Mouse (Mus musculus): ENCODE results near the gene Tstd2. TPM values are rescaled to one million over a fixed set of nuclear protein-coding genes. Genes with fewer than 3 reads are reported as not detected.
A peak's percentile ranks its signal among the peaks of the same experiment; 100 is the strongest.

Tstd2 gene
- polyA plus RNA-seq, 1 experiment from 2014 or later, result 29.3 TPM

GRCm38 (mm10) chr4:46116544-46117175 lies 21.8 kb downstream of the Tstd2 start:
- Histone ChIP-seq H3K27ac (no peak overlapping the region), H3K4me1 (replicated peaks) (no peaks in the 10 kb centered on the region), H3K4me3 (replicated peaks) (no peak overlapping the region), H3K9me3 (no peaks in the 10 kb centered on the region), H3K36me3 (peaks cover 54% of the 10 kb centered on the region), H3K27me3 (replicated peaks) (no peaks in the 10 kb centered on the region), H3K4me2 (replicated peaks) (no peak overlapping the region), H3K9ac (no peak overlapping the region)
- ATAC-seq, result no peak
- WGBS, result 86% methylated on average over 10 of the region's 10 CpGs

GRCm38 (mm10) chr4:46115308-46115707 lies 23.2 kb downstream of the Tstd2 start:
- ATAC-seq, result no peak
- no peak overlapping the region for H3K27ac ChIP-seq
- 76% methylated on average over 1 of the region's 1 CpGs for WGBS
- H3K4me1 ChIP-seq (replicated peaks), result no peaks in the 10 kb centered on the region
- H3K36me3 ChIP-seq, result peaks cover 51% of the 10 kb centered on the region
- H3K9ac ChIP-seq, result no peak overlapping the region
- H3K9me3 ChIP-seq, result no peaks in the 10 kb centered on the region
- H3K4me2 ChIP-seq (replicated peaks), result no peak overlapping the region
- H3K27me3 ChIP-seq (replicated peaks), result no peaks in the 10 kb centered on the region
- no peak overlapping the region for H3K4me3 ChIP-seq (replicated peaks)

- H3K27ac ChIP-seq, result no peak overlapping the region
- H3K9ac ChIP-seq, result no peak overlapping the region
- no peak for ATAC-seq
- H3K27me3 ChIP-seq (replicated peaks), result no peaks in the 10 kb centered on the region
- H3K9me3 ChIP-seq, result no peaks in the 10 kb centered on the region
- WGBS, result 60% methylated on average over 3 of the region's 3 CpGs
- H3K36me3 ChIP-seq, result peaks cover 20% of the 10 kb centered on the region
- no peaks in the 10 kb centered on the region for H3K4me1 ChIP-seq (replicated peaks)
- H3K4me2 ChIP-seq (replicated peaks), result no peak overlapping the region
- no peak overlapping the region for H3K4me3 ChIP-seq (replicated peaks)
Observed at GRCm38 (mm10) chr4:46111361-46111760, 27.1 kb downstream of the Tstd2 start.

GRCm38 (mm10) chr4:46110084-46110483 lies 28.4 kb downstream of the Tstd2 start:
- Histone ChIP-seq H3K9ac (no peak overlapping the region), H3K36me3 (peaks cover 9% of the 10 kb centered on the region; the same call in 1 of the 2 replicates), H3K4me1 (replicated peaks) (no peaks in the 10 kb centered on the region), H3K9me3 (no peaks in the 10 kb centered on the region), H3K4me2 (replicated peaks) (no peak overlapping the region), H3K27me3 (replicated peaks) (no peaks in the 10 kb centered on the region), H3K4me3 (replicated peaks) (no peak overlapping the region), H3K27ac (no peak overlapping the region)
- 93% methylated on average over 8 of the region's 8 CpGs for WGBS
- no peak for ATAC-seq

- no peak overlapping the region for H3K27ac ChIP-seq
- no peak overlapping the region for H3K4me3 ChIP-seq (replicated peaks)
- H3K9me3 ChIP-seq, result no peaks in the 10 kb centered on the region
- no peak overlapping the region for H3K4me2 ChIP-seq (replicated peaks)
- no peaks in the 10 kb centered on the region for H3K27me3 ChIP-seq (replicated peaks)
- peaks cover 4% of the 10 kb centered on the region; the same call in 1 of the 2 replicates for H3K4me1 ChIP-seq (replicated peaks)
- 89% methylated on average over 10 of the region's 10 CpGs for WGBS
- H3K9ac ChIP-seq, result no peak overlapping the region
- no peak for ATAC-seq
- H3K36me3 ChIP-seq, result no peaks in the 10 kb centered on the region
Observed at GRCm38 (mm10) chr4:46102078-46102769, 36.3 kb downstream of the Tstd2 start.

GRCm38 (mm10) chr4:46101211-46101711 lies 37.2 kb downstream of the Tstd2 start:
- H3K4me3 ChIP-seq (replicated peaks), result no peak overlapping the region
- H3K9ac ChIP-seq, result no peak overlapping the region
- no peaks in the 10 kb centered on the region for H3K36me3 ChIP-seq
- 13% methylated on average over 14 of the region's 14 CpGs for WGBS
- ATAC-seq, result peak; percentile 34; the same call in 1 of the 2 replicates
- H3K27ac ChIP-seq, result no peak overlapping the region
- H3K9me3 ChIP-seq, result no peaks in the 10 kb centered on the region
- no peak overlapping the region for H3K4me2 ChIP-seq (replicated peaks)
- no peaks in the 10 kb centered on the region for H3K27me3 ChIP-seq (replicated peaks)
- peaks cover 4% of the 10 kb centered on the region; the same call in 1 of the 2 replicates for H3K4me1 ChIP-seq (replicated peaks)

- 37% methylated on average over 7 of the region's 7 CpGs for WGBS
- Histone ChIP-seq H3K27ac (no peak overlapping the region), H3K9ac (no peak overlapping the region), H3K4me2 (replicated peaks) (no peak overlapping the region), H3K4me1 (replicated peaks) (peaks cover 4% of the 10 kb centered on the region; the same call in 1 of the 2 replicates), H3K27me3 (replicated peaks) (no peaks in the 10 kb centered on the region), H3K9me3 (no peaks in the 10 kb centered on the region), H3K36me3 (no peaks in the 10 kb centered on the region), H3K4me3 (replicated peaks) (no peak overlapping the region)
- no peak for ATAC-seq
Observed at GRCm38 (mm10) chr4:46100539-46100938, 38.0 kb downstream of the Tstd2 start.

- Histone ChIP-seq H3K4me3 (replicated peaks) (no peak overlapping the region), H3K4me2 (replicated peaks) (no peak overlapping the region), H3K36me3 (no peaks in the 10 kb centered on the region), H3K9me3 (no peaks in the 10 kb centered on the region), H3K9ac (no peak overlapping the region), H3K4me1 (replicated peaks) (peaks cover 4% of the 10 kb centered on the region; the same call in 1 of the 2 replicates), H3K27me3 (replicated peaks) (no peaks in the 10 kb centered on the region), H3K27ac (no peak overlapping the region)
- 72% methylated on average over 9 of the region's 9 CpGs for WGBS
- no peak for ATAC-seq
Observed at GRCm38 (mm10) chr4:46099132-46099531, 39.4 kb downstream of the Tstd2 start.

- no peaks in the 10 kb centered on the region for H3K27me3 ChIP-seq (replicated peaks)
- 93% methylated on average over 2 of the region's 2 CpGs for WGBS
- ATAC-seq, result no peak
Observed at GRCm38 (mm10) chr4:46097591-46097990, 40.9 kb downstream of the Tstd2 start.

GRCm38 (mm10) chr4:46096546-46096945 lies 41.9 kb downstream of the Tstd2 start:
- Histone ChIP-seq H3K4me2 (replicated peaks) (no peak overlapping the region), H3K4me3 (replicated peaks) (no peak overlapping the region), H3K9me3 (no peaks in the 10 kb centered on the region), H3K9ac (no peak overlapping the region), H3K4me1 (replicated peaks) (peaks cover 4% of the 10 kb centered on the region; the same call in 1 of the 2 replicates), H3K27me3 (replicated peaks) (no peaks in the 10 kb centered on the region), H3K36me3 (no peaks in the 10 kb centered on the region), H3K27ac (no peak overlapping the region)
- 84% methylated on average over 7 of the region's 7 CpGs for WGBS
- no peak for ATAC-seq

More at GRCm38 (mm10) chr4:46097591-46097990, 40.9 kb downstream of the Tstd2 start:
- Histone ChIP-seq H3K27ac (no peak overlapping the region), H3K4me2 (replicated peaks) (no peak overlapping the region), H3K9me3 (no peaks in the 10 kb centered on the region), H3K4me3 (replicated peaks) (no peak overlapping the region), H3K4me1 (replicated peaks) (peaks cover 4% of the 10 kb centered on the region; the same call in 1 of the 2 replicates), H3K36me3 (no peaks in the 10 kb centered on the region), H3K9ac (no peak overlapping the region)

GRCm38 (mm10) chr4:46095826-46096159 lies 42.7 kb downstream of the Tstd2 start:
- Histone ChIP-seq H3K9ac (no peak overlapping the region), H3K27ac (no peak overlapping the region), H3K27me3 (replicated peaks) (no peaks in the 10 kb centered on the region), H3K4me3 (replicated peaks) (no peak overlapping the region), H3K4me2 (replicated peaks) (no peak overlapping the region), H3K4me1 (replicated peaks) (peaks cover under 1% of the 10 kb centered on the region; the same call in 1 of the 2 replicates), H3K36me3 (no peaks in the 10 kb centered on the region), H3K9me3 (no peaks in the 10 kb centered on the region)
- no peak for ATAC-seq
- WGBS, result 97% methylated on average over 3 of the region's 3 CpGs

- Histone ChIP-seq H3K27ac (no peak overlapping the region), H3K27me3 (replicated peaks) (no peaks in the 10 kb centered on the region), H3K36me3 (no peaks in the 10 kb centered on the region), H3K4me1 (replicated peaks) (no peaks in the 10 kb centered on the region), H3K9me3 (no peaks in the 10 kb centered on the region), H3K4me2 (replicated peaks) (no peak overlapping the region), H3K9ac (no peak overlapping the region), H3K4me3 (replicated peaks) (no peak overlapping the region)
- no peak for ATAC-seq
- WGBS, result 72% methylated on average over 15 of the region's 15 CpGs
Observed at GRCm38 (mm10) chr4:46094916-46095825, 43.3 kb downstream of the Tstd2 start.
